Mouse (Mus musculus) splenic B cell, adult 2 months (primary cell): Measurements from ENCODE around the gene 4931400O07Rik.

Source experiments
- DNase-seq: peaks from one replicate; pipeline ENCODE4 v3.0.0-alpha.2; 2011; ENCODE audit warnings: low read depth, low spot score
- H3K27me3 ChIP-seq: 2 replicates; pipeline ENCODE4 v1.6.1; 2012; ENCODE audit warnings: mild to moderate bottlenecking, low read length, moderate library complexity, mixed read lengths; ENCODE audit not compliant: control insufficient read depth, poor library complexity, insufficient read depth, severe bottlenecking
- H3K36me3 ChIP-seq: 2 replicates; pipeline ENCODE4 v1.6.1; 2012; ENCODE audit warnings: mild to moderate bottlenecking, low read length, moderate library complexity, mixed read lengths; ENCODE audit not compliant: control insufficient read depth, poor library complexity, insufficient read depth, severe bottlenecking

Gene 4931400O07Rik

DNA sequence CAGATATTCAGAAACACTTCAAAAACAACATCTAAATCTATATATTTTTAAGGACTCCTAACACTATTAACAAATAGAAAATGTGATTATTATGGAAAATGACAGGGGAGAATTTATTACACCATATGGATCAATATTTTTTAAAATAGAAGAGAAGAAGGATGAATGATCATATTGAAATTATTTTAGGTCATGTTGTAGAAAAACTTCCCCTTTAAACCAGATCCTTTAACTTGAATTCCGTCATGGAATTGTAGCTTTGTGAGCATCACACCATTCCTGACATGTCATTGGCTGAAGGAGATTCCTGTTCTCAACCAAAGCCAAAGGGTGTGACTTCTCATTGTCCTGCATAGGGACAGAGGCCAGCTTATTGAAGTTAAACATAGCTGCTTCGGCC is at the start of gene 4931400O07Rik:
Gene 4931400O07Rik (plus strand): TSS at position 301 of the 400 bp plus-strand sequence.
- no peaks in the 10 kb centered on the region for H3K27me3 ChIP-seq
- H3K36me3 ChIP-seq: no peaks in the 10 kb centered on the region
- DNase-seq: no peak
